9 mouse cellular contexts compared by ENCODE assay signal in the genomic region with DNA sequence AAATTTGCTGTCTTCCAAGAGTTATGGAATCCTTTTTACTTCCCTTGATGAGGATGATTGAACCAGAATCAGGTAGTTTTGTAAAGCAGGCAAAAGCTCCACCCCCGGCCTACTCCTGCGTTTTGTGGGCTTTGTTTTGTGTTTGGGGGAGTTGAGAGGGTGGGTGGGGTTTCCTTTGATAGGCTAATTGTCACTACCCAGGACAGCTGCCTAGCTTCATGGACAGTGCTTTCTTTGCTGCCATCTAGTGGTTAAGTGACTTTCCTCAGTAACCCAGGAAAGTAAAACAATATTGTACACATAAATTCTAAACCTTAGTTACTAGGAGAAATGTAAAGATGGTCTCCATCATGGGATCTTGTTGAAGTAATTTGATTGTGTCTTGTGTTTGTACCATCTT.
DNase-seq lines count a peak whose midpoint lies in the region; ATAC-seq lines count a peak whose summit lies in the region.
"Had no signal": no experiment of that assay in that cellular context is flagged by ENCODE, and none has a peak within 500 bp of the region (broad histone marks: within the 10 kb centered on the region; RNA-seq: fewer than 3 reads in every experiment).

No protein-coding gene starts in this region.

- H3K9ac ChIP-seq in forebrain, embryonic 13.5 days = no peak overlapping the region
- H3K9ac ChIP-seq: hindbrain, embryonic 15.5 days had no signal

- peak; percentile 41 to 74 for DNase-seq in cerebellum, postnatal 10 days
- DNase-seq in cerebellum, postnatal 36 days = no peak
- DNase-seq in left cerebral cortex, adult 11 months (ENCODE audit: low spot score) = peak; percentile 33
- no peak for DNase-seq in left cerebral cortex, postnatal 36 days (ENCODE audit: low spot score in 2 of 2)
- DNase-seq in MN1 (ENCODE audit: low spot score) = peak; percentile 29
- DNase-seq in right cerebral cortex, postnatal 10 days (ENCODE audit: low spot score in 2 of 2) = no peak

- intact Hi-C loops in left cerebral cortex, postnatal 36 days (cut with DNase I) = no loop called here

- no peak overlapping the region for H3K4me2 ChIP-seq in forebrain, embryonic 13.5 days
- H3K4me2 ChIP-seq: hindbrain, embryonic 15.5 days had no signal

- H3K4me1 ChIP-seq in forebrain, embryonic 13.5 days = peaks cover 10% of the 10 kb centered on the region; the same call in 1 of the 2 replicates
- H3K4me1 ChIP-seq: hindbrain, embryonic 15.5 days had no signal

- no peak overlapping the region for H3K4me3 ChIP-seq in forebrain, embryonic 13.5 days
- H3K4me3 ChIP-seq: hindbrain, embryonic 15.5 days had no signal

- ATAC-seq in forebrain, embryonic 13.5 days = peak; percentile 43; the same call in 1 of the 2 replicates
- peak; percentile 92 for ATAC-seq in megakaryocyte progenitor cell, adult 5-6 weeks (replicated peaks; ENCODE audit: poor library complexity)

- no peaks in the 10 kb centered on the region for H3K9me3 ChIP-seq in forebrain, embryonic 13.5 days (replicated peaks)
- H3K9me3 ChIP-seq: hindbrain, embryonic 15.5 days had no signal

- H3K36me3 ChIP-seq in forebrain, embryonic 13.5 days (ENCODE audit: poor library complexity, severe bottlenecking) = peaks cover 20% of the 10 kb centered on the region
- H3K36me3 ChIP-seq: hindbrain, embryonic 15.5 days had no signal

- no peaks in the 10 kb centered on the region for H3K27me3 ChIP-seq in forebrain, embryonic 13.5 days
- H3K27me3 ChIP-seq: hindbrain, embryonic 15.5 days had no signal

- 0% methylated on average over 2 of the region's 2 CpGs for WGBS in forebrain, embryonic 13.5 days

- H3K27ac ChIP-seq in forebrain, embryonic 13.5 days = no peak overlapping the region
- H3K27ac ChIP-seq: hindbrain, embryonic 15.5 days had no signal

Comparison
In these comparisons a context has a peak if more than half of its experiments do, and no peak if none do; other contexts are left out.
1. DNase-seq: peak in cerebellum, postnatal 10 days (2 of 2), left cerebral cortex, adult 11 months (single experiment) and MN1 (single experiment); none in cerebellum, postnatal 36 days (0 of 2), left cerebral cortex, postnatal 36 days (0 of 2) and right cerebral cortex, postnatal 10 days (0 of 2).